Mouse (Mus musculus) cerebral cortex, adult 2 months (tissue): ENCODE measurements around the gene Spaca5.

Experiments used
- WGBS: fragments of 180-500 bp; shearing (Covaris S2); methylation state at CpG from one replicate; pipeline ENCODE4 v1.1.7; 2018; 5-methylcytosine and 5-hydroxymethylcytosine counted together

Spaca5 gene

GRCm38 (mm10) chrX:21068106-21068505 lies at the start of gene Spaca5:
Gene Spaca5 (plus strand): TSS chrX:21068406.

GRCm38 (mm10) chrX:21061460-21061859 lies 6.7 kb upstream of the Spaca5 start:
- 2% methylated on average over 9 of the region's 9 CpGs for WGBS

GRCm38 (mm10) chrX:21061866-21062543 lies 6.2 kb upstream of the Spaca5 start, which contains the start of gene Zfp182:
Gene Zfp182 (minus strand): TSS chrX:21062316.
- WGBS: 7% methylated on average over 25 of the region's 25 CpGs

- WGBS: 50% methylated on average over 3 of the region's 3 CpGs
Observed at GRCm38 (mm10) chrX:21062544-21062890, 5.7 kb upstream of the Spaca5 start.

GRCm38 (mm10) chrX:21088645-21088982 lies 20.4 kb downstream of the Spaca5 start:
- WGBS: 10% methylated on average over 6 of the region's 6 CpGs

- 3% methylated on average over 27 of the region's 27 CpGs for WGBS
Observed at GRCm38 (mm10) chrX:21088983-21089866, 21.0 kb downstream of the Spaca5 start, which contains the start of gene Zfp300. Gene Zfp300 (minus strand): TSS chrX:21089527.

GRCm38 (mm10) chrX:21089867-21090239 lies 21.6 kb downstream of the Spaca5 start:
- WGBS: 46% methylated on average over 7 of the region's 7 CpGs

- WGBS: 81% methylated on average over 4 of the region's 4 CpGs
Observed at GRCm38 (mm10) chrX:21115520-21115919, 47.3 kb downstream of the Spaca5 start, which contains the start of gene Ssxa1. Gene Ssxa1 (plus strand): TSS chrX:21115820.
